Mouse (Mus musculus): ENCODE data around the gene Mog. TPM values are rescaled to one million over a fixed set of nuclear protein-coding genes. Genes with fewer than 3 reads are reported as not detected.

Gene Mog
- total and polyA plus RNA-seq, 3 experiments = not detected

DNA sequence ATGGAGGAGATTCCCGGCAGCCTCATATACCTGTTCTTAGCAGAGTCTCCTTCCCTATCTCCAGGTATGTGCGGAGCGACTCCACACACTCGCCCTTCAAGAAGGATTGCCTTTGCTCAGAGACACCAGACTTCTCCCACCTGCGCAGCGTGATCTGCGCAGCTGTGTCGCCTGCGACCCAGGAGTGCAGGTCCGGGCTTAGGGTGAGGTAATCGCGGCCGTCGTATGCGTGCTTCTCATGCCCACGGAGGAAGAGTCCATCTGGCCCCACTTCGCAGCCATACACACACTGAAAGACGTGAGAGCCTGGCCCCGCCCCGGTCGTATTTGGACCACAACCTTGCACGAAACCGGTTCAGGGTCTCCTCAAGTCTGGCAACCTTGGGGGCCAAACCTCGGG is 34.7 kb downstream of the Mog start:
- Histone ChIP-seq H3K9me3 (replicated peaks; ENCODE audit: low read length) (no peaks in the 10 kb centered on the region), H3K4me2 (ENCODE audit: insufficient read depth, low read depth, poor library complexity, severe bottlenecking) (no peak overlapping the region), H3K4me3 (replicated peaks in 1 of 3; ENCODE audit: low read depth in 2 of 3, low read length in 2 of 3, poor library complexity in 1 of 3) (no peak overlapping the region), H3K9ac (ENCODE audit: insufficient read depth, low read depth) (no peak overlapping the region), H3K27ac (ENCODE audit: insufficient read depth, low read depth) (no peak overlapping the region), H3K27me3 (replicated peaks) (no peaks in the 10 kb centered on the region), H3K79me2 (replicated peaks; ENCODE audit: control insufficient read depth, extremely low read depth, insufficient read depth, poor library complexity, severe bottlenecking) (no peaks in the 10 kb centered on the region), H3K4me1 (ENCODE audit: control insufficient read depth in 1 of 2, insufficient read depth in 2 of 2) (peaks cover 3 to 17% of the 10 kb centered on the region in 2 experiments; a peak in 2 of 4 replicates), H3K36me3 (replicated peaks in 1 of 2; ENCODE audit: control insufficient read depth in 1 of 2, insufficient read depth in 1 of 2, low read length in 1 of 2) (peaks cover 0 to 4% of the 10 kb centered on the region in 2 experiments)
- in situ Hi-C loops (cut with MboI; ENCODE audit: low pct_ligation_motif_present, low pct_unique_long_range_greater_than_20kb, low sequenced_read_pairs) = no loop called here
- DNase-seq (ENCODE audit: extremely low read depth) = no peak
- dilution Hi-C loops (cut with MboI; ENCODE audit: extremely low pct_ligation_motif_present, extremely low pct_unique_long_range_greater_than_20kb, low sequenced_read_pairs) = no loop called here
- TF ChIP-seq ELF1 (IDR thresholded peaks at IDR 0.05; ENCODE audit: low read depth, low read length) (no peak), PAX5 (IDR thresholded peaks at IDR 0.05; ENCODE audit: low read length) (no peak), KAT2A (IDR thresholded peaks at IDR 0.05; ENCODE audit: insufficient replicate concordance, low read length) (no peak), POLR2A (IDR thresholded peaks at IDR 0.05; ENCODE audit: low read depth, low read length) (no peak), POLR2AphosphoS2 (IDR thresholded peaks at IDR 0.05; ENCODE audit: low read depth, low read length) (no peak), CTCF (conservative IDR thresholded peaks at IDR 0.05 in 1 of 2, IDR thresholded peaks at IDR 0.05 in 1 of 2; ENCODE audit: low read depth in 2 of 2, low read length in 2 of 2) (no peak), RAD21 (IDR thresholded peaks at IDR 0.05; ENCODE audit: low read depth, low read length) (no peak), USF1 (IDR thresholded peaks at IDR 0.05; ENCODE audit: low read depth, low read length) (no peak), E2F4 (IDR thresholded peaks at IDR 0.05; ENCODE audit: insufficient replicate concordance, low read depth, low read length) (no peak), TCF12 (IDR thresholded peaks at IDR 0.05; ENCODE audit: low read depth, low read length) (no peak), RCOR1 (conservative IDR thresholded peaks at IDR 0.05; ENCODE audit: low read depth, low read length) (no peak), USF2 (conservative IDR thresholded peaks at IDR 0.05; ENCODE audit: low read depth, low read length) (no peak), JUN (IDR thresholded peaks at IDR 0.05; ENCODE audit: insufficient read depth, low read depth, low read length) (no peak), MXI1 (IDR thresholded peaks at IDR 0.05; ENCODE audit: low read depth, low read length) (no peak), ZKSCAN1 (IDR thresholded peaks at IDR 0.05; ENCODE audit: borderline replicate concordance, low read depth, low read length) (no peak), HCFC1 (IDR thresholded peaks at IDR 0.05; ENCODE audit: low read depth, low read length) (no peak), ETS1 (conservative IDR thresholded peaks at IDR 0.05; ENCODE audit: low read depth, low read length) (no peak), ZNF384 (IDR thresholded peaks at IDR 0.05; ENCODE audit: low read depth, low read length) (no peak), MYC (IDR thresholded peaks at IDR 0.05; ENCODE audit: low read depth, low read length) (no peak)

- H3K4me1 ChIP-seq (ENCODE audit: control insufficient read depth in 1 of 2, insufficient read depth in 2 of 2) = no peaks in the 10 kb centered on the region
- in situ Hi-C loops (cut with MboI; ENCODE audit: low pct_ligation_motif_present, low pct_unique_long_range_greater_than_20kb, low sequenced_read_pairs) (no loop called here), dilution Hi-C loops (cut with MboI; ENCODE audit: extremely low pct_ligation_motif_present, extremely low pct_unique_long_range_greater_than_20kb, low sequenced_read_pairs) (no loop called here)
- TF ChIP-seq ZKSCAN1 (IDR thresholded peaks at IDR 0.05; ENCODE audit: borderline replicate concordance, low read depth, low read length) = no peak
- no peak for TF ChIP-seq RCOR1 (conservative IDR thresholded peaks at IDR 0.05; ENCODE audit: low read depth, low read length)
- TF ChIP-seq UBTF (IDR thresholded peaks at IDR 0.05; ENCODE audit: low read depth, low read length) = no peak
- no peak for TF ChIP-seq ETS1 (conservative IDR thresholded peaks at IDR 0.05; ENCODE audit: low read depth, low read length)
- TF ChIP-seq MEF2A (IDR thresholded peaks at IDR 0.05; ENCODE audit: borderline replicate concordance, low read depth, low read length) = no peak
- H3K36me3 ChIP-seq (replicated peaks in 1 of 2; ENCODE audit: control insufficient read depth in 1 of 2, insufficient read depth in 1 of 2, low read length in 1 of 2) = no peaks in the 10 kb centered on the region
- H3K79me2 ChIP-seq (replicated peaks; ENCODE audit: control insufficient read depth, extremely low read depth, insufficient read depth, poor library complexity, severe bottlenecking) = no peaks in the 10 kb centered on the region
- no peak overlapping the region for H3K4me3 ChIP-seq (replicated peaks in 1 of 3; ENCODE audit: low read depth in 2 of 3, low read length in 2 of 3, poor library complexity in 1 of 3)
- no peaks in the 10 kb centered on the region for H3K27me3 ChIP-seq (replicated peaks)
- no peak for DNase-seq (ENCODE audit: extremely low read depth)
- no peak overlapping the region for H3K27ac ChIP-seq (ENCODE audit: insufficient read depth, low read depth)
- H3K9ac ChIP-seq (ENCODE audit: insufficient read depth, low read depth) = no peak overlapping the region
- no peak overlapping the region for H3K4me2 ChIP-seq (ENCODE audit: insufficient read depth, low read depth, poor library complexity, severe bottlenecking)
- H3K9me3 ChIP-seq (replicated peaks; ENCODE audit: low read length) = no peaks in the 10 kb centered on the region
These were observed 40.7 kb downstream of the Mog start for GRCm38 (mm10) chr17:36982253-36983155.
